Mouse (Mus musculus) ES-E14 (cell line): Measurements from ENCODE around the gene Olfr1040.
"Not testable (repeated sequence)": the region's sequence is repeated elsewhere in the genome, so short reads cannot be mapped to it uniquely, and the experiment has no call there.

ENCODE experiments used
- CHD2 ChIP-seq: IDR thresholded peaks from 2 replicates; pipeline ENCODE4 v1.6.1; 2014; ENCODE audit warnings: mild to moderate bottlenecking, low read depth, low read length, inconsistent platforms
- MAFK ChIP-seq: IDR thresholded peaks from 2 replicates; pipeline ENCODE4 v1.6.1; 2014; ENCODE audit warnings: mild to moderate bottlenecking, low read depth, low read length, inconsistent platforms; ENCODE audit not compliant: insufficient read depth
- ZC3H11A ChIP-seq: IDR thresholded peaks from 2 replicates; pipeline ENCODE4 v1.6.1; 2012; ENCODE audit warnings: low read depth, mild to moderate bottlenecking, inconsistent platforms, low read length, borderline replicate concordance
- ZNF384 ChIP-seq: IDR thresholded peaks from 2 replicates; pipeline ENCODE4 v1.6.1; 2012; ENCODE audit warnings: low read depth, low read length, inconsistent platforms

- not testable (repeated sequence) for TF ChIP-seq ZC3H11A, ZNF384, CHD2, MAFK
Observed at GRCm38 (mm10) chr2:86175422-86175821, 28.9 kb upstream of the Olfr1040 start.
